Mouse (Mus musculus) limb, embryonic 12.5 days (tissue): ENCODE results near the gene 1300017J02Rik. TPM values are rescaled to one million over a fixed set of nuclear protein-coding genes. Genes with fewer than 3 reads are reported as not detected.
A peak's percentile ranks its signal among the peaks of the same experiment; 100 is the strongest.

Experiments
- ATAC-seq: fragments of 200-750 bp; cut with Nextera tagmentation; 2 replicates; pipeline ENCODE4 v1.8.0; 2017; ENCODE audit warnings: low read depth, moderate TSS enrichment; ENCODE audit not compliant: insufficient number of reproducible peaks, insufficient read depth, low FRiP score, low TSS enrichment
- H3K27ac ChIP-seq: fragments of 300-500 bp; sonication (generic); 2 replicates; pipeline ENCODE4 v1.5.1; 2016; ENCODE audit warnings: mild to moderate bottlenecking, moderate library complexity
- H3K27me3 ChIP-seq: fragments of 300-500 bp; sonication (generic); 2 replicates; pipeline ENCODE4 v1.6.1; 2016; ENCODE audit warnings: mild to moderate bottlenecking, moderate library complexity
- H3K36me3 ChIP-seq: fragments of 300-500 bp; sonication (generic); 2 replicates; pipeline ENCODE4 v1.6.1; 2016; ENCODE audit warnings: mild to moderate bottlenecking, moderate library complexity
- H3K4me1 ChIP-seq: fragments of 300-500 bp; sonication (generic); replicated peaks from 2 replicates; pipeline ENCODE4 v1.6.1; 2016
- H3K4me2 ChIP-seq: fragments of 300-500 bp; sonication (generic); 2 replicates; pipeline ENCODE4 v1.6.1; 2016; ENCODE audit warnings: mild to moderate bottlenecking, moderate library complexity
- H3K4me3 ChIP-seq: fragments of 300-500 bp; sonication (generic); replicated peaks from 2 replicates; pipeline ENCODE4 v1.5.1; 2016; ENCODE audit warnings: mild to moderate bottlenecking
- H3K9ac ChIP-seq: fragments of 300-500 bp; sonication (generic); replicated peaks from 2 replicates; pipeline ENCODE4 v1.6.1; 2016; ENCODE audit warnings: mild to moderate bottlenecking, moderate library complexity
- H3K9me3 ChIP-seq: fragments of 300-500 bp; sonication (generic); 2 replicates; pipeline ENCODE4 v1.6.1; 2016; ENCODE audit warnings: mild to moderate bottlenecking, moderate library complexity
- WGBS: fragments of 180-500 bp; shearing (Covaris S2); methylation state at CpG from one replicate; pipeline ENCODE4 v1.1.7; 2016; 5-methylcytosine and 5-hydroxymethylcytosine counted together
- polyA plus RNA-seq: library from polyadenylated mRNA; unstranded; fragments of >200 nt; fragmentation: Nextera tagmentation; extraction: Ambion mirVana; gene quantifications from 2 replicates; pipeline ENCODE4 v1.2.1, GENCODE M21; 2016

The 1300017J02Rik gene
- polyA plus RNA-seq, 1 experiment from 2014 or later: 3.8 TPM

DNA sequence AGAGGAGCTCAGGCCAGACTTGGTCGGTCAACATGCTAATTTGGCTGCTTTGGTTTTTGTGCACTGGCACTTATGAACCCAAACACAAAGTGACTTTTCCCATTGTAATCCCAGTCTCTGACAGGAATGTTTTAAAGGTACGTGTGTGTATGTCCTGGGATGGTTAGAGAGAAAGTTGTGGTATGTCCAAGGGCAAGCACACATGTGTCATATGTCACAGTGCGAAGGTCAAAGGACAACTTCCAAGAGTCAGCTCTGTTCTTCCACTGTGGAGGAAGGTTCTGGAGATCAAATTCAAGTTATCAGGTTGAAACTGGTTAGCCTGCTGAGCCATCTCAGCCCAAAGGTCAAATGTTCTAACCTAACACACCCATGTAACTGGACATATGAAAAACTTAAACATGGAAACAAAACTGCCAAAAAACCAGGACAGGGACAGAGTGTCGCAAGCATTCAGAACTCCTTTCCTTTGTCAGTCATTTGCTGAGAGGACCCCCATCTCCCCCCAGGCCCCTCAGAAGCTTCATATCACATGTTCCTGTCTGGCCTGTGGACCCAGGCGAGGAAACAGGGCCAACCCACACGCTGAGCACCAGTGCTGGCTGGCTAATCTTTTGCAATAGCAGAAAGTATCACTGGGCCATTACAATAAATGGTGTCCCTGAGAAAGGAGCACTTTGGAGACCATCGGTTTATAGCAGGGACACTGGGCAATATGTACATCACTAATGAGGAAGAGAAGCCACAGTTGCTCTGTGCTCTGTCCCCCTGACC is 72.5 kb downstream of the 1300017J02Rik start:
- WGBS: 86% methylated on average over 7 of the region's 7 CpGs
- no peak overlapping the region for H3K4me2 ChIP-seq
- ATAC-seq: no peak
- peaks cover 10% of the 10 kb centered on the region; the same call in 1 of the 2 replicates for H3K4me1 ChIP-seq
- H3K36me3 ChIP-seq: no peaks in the 10 kb centered on the region
- no peaks in the 10 kb centered on the region for H3K9me3 ChIP-seq
- H3K27ac ChIP-seq: no peak overlapping the region
- no peak overlapping the region for H3K4me3 ChIP-seq
- H3K9ac ChIP-seq: no peak overlapping the region
- no peaks in the 10 kb centered on the region for H3K27me3 ChIP-seq

- Histone ChIP-seq H3K27ac (peak within 1 kb of the TSS; percentile 35; the same call in 1 of the 2 replicates), H3K4me3 (no peak within 1 kb of the TSS)
- 58% methylated on average over 29 of the region's 29 CpGs for WGBS
Observed at GRCm38 (mm10) chr9:103230151-103230951, 74.5 kb downstream of the 1300017J02Rik start, which contains the start of the genes Gm20425 and Trf. Gene Gm20425, minus strand, starts transcription at chr9:103230307. Gene Trf, minus strand, starts transcription at chr9:103230444.

GRCm38 (mm10) chr9:103229037-103229867 is 75.6 kb downstream of the 1300017J02Rik start:
- Histone ChIP-seq H3K27ac (no peak overlapping the region), H3K4me2 (no peak overlapping the region), H3K27me3 (no peaks in the 10 kb centered on the region), H3K9me3 (no peaks in the 10 kb centered on the region), H3K4me1 (peaks cover 5% of the 10 kb centered on the region; the same call in 1 of the 2 replicates), H3K36me3 (no peaks in the 10 kb centered on the region), H3K4me3 (no peak overlapping the region), H3K9ac (no peak overlapping the region)
- 84% methylated on average over 15 of the region's 15 CpGs for WGBS
- ATAC-seq: no peak

More at GRCm38 (mm10) chr9:103230151-103230951, 74.5 kb downstream of the 1300017J02Rik start, which contains the start of the genes Gm20425 and Trf:
- Histone ChIP-seq H3K9ac (no peak within 1 kb of the TSS), H3K27me3 (no peaks in the 10 kb centered on the region), H3K9me3 (no peaks in the 10 kb centered on the region), H3K36me3 (no peaks in the 10 kb centered on the region), H3K4me1 (peaks cover 10% of the 10 kb centered on the region; the same call in 1 of the 2 replicates), H3K4me2 (peak within 1 kb of the TSS; percentile 27; the same call in 1 of the 2 replicates)
- ATAC-seq: no peak

DNA sequence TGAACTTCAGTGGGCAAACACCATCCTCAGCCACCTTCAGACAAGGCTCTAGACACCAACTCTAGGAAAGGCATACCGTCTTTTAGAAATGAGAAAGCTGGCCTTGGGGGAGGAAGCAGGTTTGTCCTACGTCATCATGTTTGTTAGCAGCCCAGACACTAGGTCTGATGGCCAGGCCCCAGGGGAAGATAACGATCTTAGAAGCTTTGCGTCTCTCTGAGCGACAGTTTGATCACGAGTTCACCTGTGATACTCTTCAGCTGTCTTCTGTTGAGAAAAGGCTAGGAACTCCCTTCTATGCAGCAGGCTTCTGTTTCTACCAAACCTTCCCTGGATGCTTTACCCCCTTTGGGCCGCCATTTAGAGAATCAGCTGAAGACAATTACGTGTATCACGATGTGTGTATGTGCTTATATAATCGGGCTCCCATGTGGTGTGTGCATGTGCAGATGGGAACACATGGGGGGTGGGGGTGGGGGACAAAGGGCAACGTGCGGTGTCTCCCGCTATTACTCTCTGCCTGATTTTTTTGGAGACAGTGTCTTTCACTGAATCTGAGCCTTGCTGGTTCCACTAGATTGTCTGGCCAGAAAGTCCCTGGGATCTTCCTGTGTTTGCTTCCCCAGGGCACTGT is 76.4 kb downstream of the 1300017J02Rik start:
- WGBS: 76% methylated on average over 13 of the region's 13 CpGs
- H3K9ac ChIP-seq: no peak overlapping the region
- no peak overlapping the region for H3K4me2 ChIP-seq
- H3K36me3 ChIP-seq: no peaks in the 10 kb centered on the region
- H3K4me3 ChIP-seq: no peak overlapping the region
- no peaks in the 10 kb centered on the region for H3K9me3 ChIP-seq
- H3K4me1 ChIP-seq: peaks cover 5% of the 10 kb centered on the region; the same call in 1 of the 2 replicates
- no peak overlapping the region for H3K27ac ChIP-seq
- ATAC-seq: no peak
- H3K27me3 ChIP-seq: no peaks in the 10 kb centered on the region

- WGBS: 91% methylated on average over 16 of the region's 16 CpGs
- ATAC-seq: no peak
- H3K9me3 ChIP-seq: no peaks in the 10 kb centered on the region
- no peak overlapping the region for H3K4me3 ChIP-seq
- H3K36me3 ChIP-seq: no peaks in the 10 kb centered on the region
- no peaks in the 10 kb centered on the region for H3K27me3 ChIP-seq
- H3K9ac ChIP-seq: no peak overlapping the region
- no peak overlapping the region for H3K4me2 ChIP-seq
- peaks cover under 1% of the 10 kb centered on the region; the same call in 1 of the 2 replicates for H3K4me1 ChIP-seq
- no peak overlapping the region for H3K27ac ChIP-seq
Observed at GRCm38 (mm10) chr9:103227760-103228159, 77.1 kb downstream of the 1300017J02Rik start.

DNA sequence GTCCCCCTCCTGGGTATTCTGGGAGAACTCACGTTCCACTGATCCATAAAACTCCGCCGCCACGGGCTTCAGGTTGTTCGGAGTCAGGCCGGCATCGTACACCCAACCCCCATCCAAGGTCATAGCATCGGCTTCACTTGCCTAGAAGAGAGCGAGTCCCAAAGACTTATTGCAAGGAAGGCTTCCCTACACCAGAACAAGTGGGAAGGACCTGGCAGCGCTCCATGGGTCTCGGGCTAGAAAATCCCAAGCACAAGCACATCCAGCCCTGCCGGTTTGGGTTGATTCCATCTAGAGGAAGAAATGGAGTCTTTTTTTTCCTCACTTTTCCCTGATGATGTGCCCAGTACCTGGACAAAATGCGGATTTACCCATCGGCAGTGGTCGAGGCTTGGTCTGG is 78.1 kb downstream of the 1300017J02Rik start:
- no peak overlapping the region for H3K27ac ChIP-seq
- no peaks in the 10 kb centered on the region for H3K27me3 ChIP-seq
- no peak for ATAC-seq
- H3K4me2 ChIP-seq: no peak overlapping the region
- no peaks in the 10 kb centered on the region; the same call in 1 of the 2 replicates for H3K4me1 ChIP-seq
- H3K36me3 ChIP-seq: no peaks in the 10 kb centered on the region
- H3K9me3 ChIP-seq: no peaks in the 10 kb centered on the region
- H3K4me3 ChIP-seq: no peak overlapping the region
- no peak overlapping the region for H3K9ac ChIP-seq
- 91% methylated on average over 15 of the region's 15 CpGs for WGBS

DNA sequence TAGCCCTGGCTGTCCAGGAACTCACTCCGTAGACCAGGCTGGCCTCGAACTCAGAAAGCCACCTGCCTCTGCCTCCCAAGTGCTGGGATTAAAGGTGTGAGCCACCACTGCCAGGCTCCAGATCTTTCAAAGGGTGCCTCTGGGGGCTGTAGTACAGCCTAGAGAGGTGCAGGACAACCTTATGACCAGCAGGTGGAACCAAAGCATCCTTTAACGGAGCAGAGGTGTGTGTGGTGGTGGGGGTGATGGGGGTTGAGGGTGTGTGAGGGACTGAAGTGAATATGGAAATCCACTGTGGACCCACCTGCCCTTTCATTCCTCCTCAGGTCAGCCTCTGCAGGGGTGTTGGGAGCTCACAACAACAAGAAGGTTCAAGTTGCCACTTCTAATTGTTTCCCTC is 79.4 kb downstream of the 1300017J02Rik start:
- Histone ChIP-seq H3K27me3 (no peaks in the 10 kb centered on the region), H3K9ac (no peak overlapping the region), H3K27ac (no peak overlapping the region), H3K9me3 (no peaks in the 10 kb centered on the region), H3K4me1 (no peaks in the 10 kb centered on the region; the same call in 1 of the 2 replicates), H3K36me3 (no peaks in the 10 kb centered on the region), H3K4me3 (no peak overlapping the region), H3K4me2 (no peak overlapping the region)
- WGBS: 69% methylated on average over 3 of the region's 3 CpGs
- ATAC-seq: no peak

DNA sequence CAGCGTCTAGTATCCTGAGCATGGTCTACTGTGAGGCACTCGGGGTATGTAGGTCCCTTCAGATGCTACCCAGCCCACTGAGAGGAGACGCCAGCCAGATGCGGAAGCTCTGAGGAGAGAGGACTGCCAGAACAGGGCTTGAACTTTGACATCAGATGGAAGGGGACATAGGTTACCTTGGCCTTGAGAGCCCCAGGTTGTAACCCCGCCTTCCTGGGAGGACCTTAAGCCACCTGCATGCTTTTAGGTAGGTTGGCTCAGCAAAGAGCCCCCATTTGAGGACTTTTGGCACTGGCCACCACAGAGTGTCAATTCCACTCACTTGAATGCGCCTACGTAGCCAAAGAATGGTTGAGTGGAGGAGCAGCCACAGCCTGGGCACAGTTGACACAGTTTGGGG is 80.2 kb downstream of the 1300017J02Rik start:
- Histone ChIP-seq H3K27ac (no peak overlapping the region), H3K4me1 (no peaks in the 10 kb centered on the region), H3K9me3 (no peaks in the 10 kb centered on the region), H3K36me3 (no peaks in the 10 kb centered on the region), H3K9ac (no peak overlapping the region), H3K4me2 (no peak overlapping the region), H3K27me3 (no peaks in the 10 kb centered on the region), H3K4me3 (no peak overlapping the region)
- 89% methylated on average over 7 of the region's 7 CpGs for WGBS
- ATAC-seq: no peak

- Histone ChIP-seq H3K4me2 (no peak overlapping the region), H3K9ac (no peak overlapping the region), H3K27me3 (no peaks in the 10 kb centered on the region), H3K4me3 (no peak overlapping the region), H3K9me3 (no peaks in the 10 kb centered on the region), H3K4me1 (no peaks in the 10 kb centered on the region), H3K36me3 (no peaks in the 10 kb centered on the region), H3K27ac (no peak overlapping the region)
- no peak for ATAC-seq
- WGBS: 79% methylated on average over 6 of the region's 6 CpGs
Observed at GRCm38 (mm10) chr9:103214281-103214680, 90.6 kb downstream of the 1300017J02Rik start.

GRCm38 (mm10) chr9:103213631-103214030 is 91.3 kb downstream of the 1300017J02Rik start:
- ATAC-seq: no peak
- Histone ChIP-seq H3K9me3 (no peaks in the 10 kb centered on the region), H3K4me3 (no peak overlapping the region), H3K27ac (no peak overlapping the region), H3K4me2 (no peak overlapping the region), H3K36me3 (no peaks in the 10 kb centered on the region), H3K27me3 (no peaks in the 10 kb centered on the region), H3K4me1 (no peaks in the 10 kb centered on the region), H3K9ac (no peak overlapping the region)
- WGBS: 69% methylated on average over 2 of the region's 2 CpGs
